Mouse (Mus musculus) embryonic facial prominence, embryonic 15.5 days (tissue): ENCODE measurements around the gene Gpr62. TPM values are rescaled to one million over a fixed set of nuclear protein-coding genes. Genes with fewer than 3 reads are reported as not detected.

Experiments used
- ATAC-seq: fragments of 200-750 bp; cut with Nextera tagmentation; 2 replicates; pipeline ENCODE4 v1.8.0; 2017; ENCODE audit warnings: low read depth, moderate TSS enrichment; ENCODE audit not compliant: insufficient number of reproducible peaks, low FRiP score, low TSS enrichment
- H3K27ac ChIP-seq: fragments of 300-500 bp; sonication (generic); replicated peaks from 2 replicates; pipeline ENCODE4 v1.5.1; 2015; ENCODE audit warnings: mild to moderate bottlenecking, inconsistent platforms
- H3K27me3 ChIP-seq: fragments of 300-500 bp; sonication (generic); 2 replicates; pipeline ENCODE4 v1.6.1; 2015; ENCODE audit warnings: inconsistent platforms
- H3K36me3 ChIP-seq: fragments of 300-500 bp; sonication (generic); 2 replicates; pipeline ENCODE4 v1.6.1; 2015; ENCODE audit warnings: mild to moderate bottlenecking, inconsistent platforms
- H3K4me1 ChIP-seq: fragments of 300-500 bp; sonication (generic); 2 replicates; pipeline ENCODE4 v1.6.1; 2015; ENCODE audit warnings: inconsistent platforms
- H3K4me2 ChIP-seq: fragments of 300-500 bp; sonication (generic); replicated peaks from 2 replicates; pipeline ENCODE4 v1.6.1; 2015; ENCODE audit warnings: mild to moderate bottlenecking, inconsistent platforms
- H3K4me3 ChIP-seq: fragments of 300-500 bp; sonication (generic); replicated peaks from 2 replicates; pipeline ENCODE4 v1.5.1; 2015; ENCODE audit warnings: mild to moderate bottlenecking, inconsistent platforms
- H3K9ac ChIP-seq: fragments of 300-500 bp; sonication (generic); 2 replicates; pipeline ENCODE4 v1.6.1; 2015; ENCODE audit warnings: inconsistent platforms
- H3K9me3 ChIP-seq: fragments of 300-500 bp; sonication (generic); replicated peaks from 2 replicates; pipeline ENCODE4 v1.6.1; 2016; ENCODE audit warnings: inconsistent platforms
- WGBS: fragments of 180-500 bp; shearing (Covaris S2); methylation state at CpG from one replicate; pipeline ENCODE4 v1.1.7; 2015; 5-methylcytosine and 5-hydroxymethylcytosine counted together
- polyA plus RNA-seq: library from polyadenylated mRNA; unstranded; fragments of >200 nt; fragmentation: Nextera tagmentation; extraction: Ambion mirVana; gene quantifications from 2 replicates; pipeline ENCODE4 v1.2.1, GENCODE M21; 2015

Gpr62 gene
- polyA plus RNA-seq, 1 experiment from 2014 or later, result 0.57 TPM

DNA sequence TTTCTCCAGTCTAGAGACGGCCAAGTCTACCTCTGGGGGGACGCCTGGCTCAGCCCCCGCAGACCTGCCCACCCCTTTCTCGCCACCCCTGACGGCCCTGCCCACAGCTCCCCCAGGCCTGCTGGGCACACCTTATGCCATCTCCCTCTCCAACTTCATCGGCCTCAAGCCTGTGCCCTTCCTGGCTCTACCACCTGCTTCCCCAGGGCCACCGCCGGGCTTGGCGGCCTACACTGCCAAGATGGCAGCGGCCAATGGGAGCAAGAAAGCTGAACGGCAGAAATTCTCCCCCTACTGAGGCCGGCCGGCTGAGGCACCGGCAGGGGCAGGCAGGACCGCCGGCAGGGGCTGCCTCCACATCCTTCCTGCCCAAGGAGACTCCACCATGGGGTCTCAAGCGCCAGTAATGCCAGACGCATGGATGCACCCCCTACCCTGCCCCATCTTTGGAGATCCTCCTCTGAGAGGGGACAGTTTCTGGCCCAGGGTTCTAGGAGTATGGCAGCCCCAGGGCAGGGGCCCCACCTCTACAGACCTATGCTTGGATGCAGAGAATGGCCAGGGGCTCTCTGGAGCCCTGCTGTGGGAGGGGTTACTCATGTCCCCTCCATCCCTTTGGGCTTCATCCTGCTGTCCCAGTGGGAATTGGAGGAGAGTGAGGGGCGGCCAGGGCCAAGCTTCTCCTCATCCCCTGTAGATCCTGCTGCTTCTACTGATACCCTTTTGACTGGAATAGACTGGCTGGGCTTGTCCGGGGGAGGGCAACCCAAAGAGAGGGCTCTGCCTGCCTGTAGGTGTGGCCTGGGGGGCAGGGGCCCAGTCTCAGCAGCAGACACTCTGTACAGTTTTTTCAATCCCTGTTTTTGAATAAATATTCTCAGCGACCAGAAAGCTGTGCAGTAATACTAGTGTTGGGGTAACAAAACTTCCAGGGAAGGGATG lies 2.3 kb downstream of the Gpr62 start:
- H3K27me3 ChIP-seq, result peaks cover 5% of the 10 kb centered on the region; the same call in 1 of the 2 replicates
- H3K4me1 ChIP-seq, result peaks cover 21% of the 10 kb centered on the region
- no peak overlapping the region for H3K4me2 ChIP-seq
- WGBS, result 82% methylated on average over 21 of the region's 21 CpGs
- H3K4me3 ChIP-seq, result no peak overlapping the region
- ATAC-seq, result no peak
- H3K36me3 ChIP-seq, result peaks cover 27% of the 10 kb centered on the region
- no peaks in the 10 kb centered on the region for H3K9me3 ChIP-seq
- no peak overlapping the region for H3K9ac ChIP-seq
- H3K27ac ChIP-seq, result no peak overlapping the region

DNA sequence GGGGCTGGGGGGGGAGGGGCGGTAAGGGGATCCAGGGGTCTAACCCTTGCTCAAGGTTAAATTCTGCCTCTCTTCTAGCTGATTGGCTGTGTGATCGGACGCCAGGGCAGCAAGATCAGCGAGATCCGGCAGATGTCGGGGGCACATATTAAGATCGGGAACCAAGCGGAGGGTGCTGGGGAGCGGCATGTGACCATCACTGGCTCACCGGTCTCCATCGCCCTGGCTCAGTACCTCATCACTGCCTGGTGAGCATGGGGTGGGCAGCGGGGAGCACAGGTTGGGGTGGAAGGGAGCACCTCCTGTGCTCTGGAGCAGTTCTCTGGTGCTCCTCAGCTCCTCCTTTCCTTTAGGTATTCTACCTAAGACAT lies 3.3 kb downstream of the Gpr62 start:
- Histone ChIP-seq H3K4me3 (no peak overlapping the region), H3K27me3 (peaks cover 5% of the 10 kb centered on the region; the same call in 1 of the 2 replicates), H3K9ac (no peak overlapping the region), H3K9me3 (no peaks in the 10 kb centered on the region), H3K4me2 (no peak overlapping the region), H3K36me3 (peaks cover 27% of the 10 kb centered on the region), H3K4me1 (peaks cover 30% of the 10 kb centered on the region), H3K27ac (no peak overlapping the region)
- ATAC-seq, result no peak
- WGBS, result 88% methylated on average over 12 of the region's 12 CpGs

DNA sequence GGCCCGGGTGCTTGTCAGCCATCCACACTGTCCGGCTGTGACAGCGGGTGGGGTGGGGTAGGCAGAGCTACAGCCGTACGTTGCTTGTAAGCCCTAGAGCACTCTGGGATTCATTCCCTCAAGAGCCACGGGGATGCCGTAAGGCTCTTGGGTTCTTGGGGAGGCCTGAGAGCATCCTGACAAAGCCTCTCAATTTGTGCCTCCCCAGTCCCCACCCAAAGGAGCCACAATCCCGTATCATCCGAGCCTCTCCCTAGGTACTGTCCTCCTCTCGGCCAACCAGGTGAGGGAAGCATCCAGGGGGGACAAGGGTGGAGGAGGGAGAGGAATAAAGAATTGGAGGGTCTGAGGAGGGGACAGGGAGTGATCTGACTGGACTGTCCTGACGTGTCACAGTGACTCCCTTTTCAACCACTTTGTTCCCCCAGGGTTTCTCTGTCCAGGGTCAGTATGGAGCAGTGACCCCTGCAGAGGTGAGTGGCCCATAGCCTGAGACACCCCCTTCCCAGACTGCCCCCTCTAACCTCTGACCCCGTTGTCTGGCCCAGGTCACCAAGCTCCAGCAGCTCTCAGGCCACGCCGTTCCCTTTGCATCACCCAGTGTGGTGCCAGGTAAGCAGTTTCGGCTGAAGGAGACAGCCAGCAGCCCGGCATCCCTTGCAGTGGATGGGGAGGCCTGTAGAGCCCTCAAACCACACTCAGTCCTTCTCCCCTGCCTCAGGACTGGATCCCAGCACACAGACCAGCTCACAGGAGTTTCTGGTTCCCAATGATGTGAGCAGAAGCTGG lies 3.9 kb downstream of the Gpr62 start:
- H3K9me3 ChIP-seq, result no peaks in the 10 kb centered on the region
- ATAC-seq, result no peak
- H3K27me3 ChIP-seq, result peaks cover 5% of the 10 kb centered on the region; the same call in 1 of the 2 replicates
- WGBS, result 77% methylated on average over 16 of the region's 16 CpGs
- no peak overlapping the region for H3K9ac ChIP-seq
- H3K27ac ChIP-seq, result no peak overlapping the region
- H3K4me3 ChIP-seq, result no peak overlapping the region
- H3K4me1 ChIP-seq, result peaks cover 36% of the 10 kb centered on the region
- peaks cover 27% of the 10 kb centered on the region for H3K36me3 ChIP-seq
- no peak overlapping the region for H3K4me2 ChIP-seq

DNA sequence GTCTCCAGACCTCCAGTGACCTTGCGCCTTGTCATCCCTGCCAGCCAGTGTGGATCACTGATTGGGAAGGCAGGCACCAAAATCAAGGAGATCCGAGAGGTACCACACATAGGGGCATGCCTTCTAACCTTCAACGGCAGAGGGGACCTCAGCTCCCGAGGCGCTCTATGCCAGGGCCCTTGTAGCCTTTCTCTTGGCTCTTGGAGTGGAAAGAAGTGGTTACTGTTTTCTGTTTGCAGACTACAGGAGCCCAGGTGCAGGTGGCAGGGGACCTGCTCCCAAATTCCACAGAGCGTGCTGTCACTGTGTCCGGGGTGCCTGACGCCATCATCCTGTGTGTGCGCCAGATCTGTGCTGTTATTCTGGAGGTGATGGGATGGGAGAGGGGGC lies 4.7 kb downstream of the Gpr62 start:
- Histone ChIP-seq H3K27ac (no peak overlapping the region), H3K4me2 (no peak overlapping the region), H3K9ac (no peak overlapping the region), H3K4me1 (peaks cover 42% of the 10 kb centered on the region), H3K9me3 (no peaks in the 10 kb centered on the region), H3K36me3 (peaks cover 27% of the 10 kb centered on the region), H3K4me3 (no peak overlapping the region), H3K27me3 (peaks cover 5% of the 10 kb centered on the region; the same call in 1 of the 2 replicates)
- no peak for ATAC-seq
- WGBS, result 85% methylated on average over 9 of the region's 9 CpGs

DNA sequence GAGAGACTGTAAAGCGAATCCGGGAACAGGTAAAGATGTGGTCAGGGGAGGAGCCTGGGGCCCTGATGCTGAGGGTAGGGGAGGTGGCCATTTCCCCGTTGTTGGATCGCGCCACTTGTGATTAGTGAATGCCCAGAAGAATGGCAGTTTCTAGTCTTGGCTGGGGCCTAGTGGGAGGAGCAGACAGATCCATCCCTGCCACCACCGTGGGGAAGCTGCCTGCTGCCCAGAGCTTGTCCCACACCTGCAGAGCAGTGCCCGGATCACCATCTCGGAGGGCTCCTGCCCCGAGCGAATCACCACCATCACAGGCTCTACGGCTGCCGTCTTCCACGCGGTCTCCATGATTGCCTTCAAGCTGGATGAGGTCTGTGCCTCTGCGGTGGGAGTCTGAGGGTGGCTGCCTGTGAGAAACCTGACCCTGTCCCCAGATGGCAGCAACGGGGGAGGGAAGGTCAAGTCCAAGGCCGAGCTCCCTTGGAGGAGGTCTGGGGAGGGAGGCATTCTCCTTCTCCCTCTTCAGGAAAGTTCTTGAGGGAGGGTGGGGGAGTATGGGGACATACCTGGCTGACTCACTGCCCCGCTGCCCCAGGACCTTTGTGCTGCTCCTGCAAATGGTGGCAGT lies 5.2 kb downstream of the Gpr62 start:
- peaks cover 27% of the 10 kb centered on the region for H3K36me3 ChIP-seq
- 66% methylated on average over 18 of the region's 18 CpGs for WGBS
- H3K4me3 ChIP-seq, result no peak overlapping the region
- no peaks in the 10 kb centered on the region for H3K9me3 ChIP-seq
- H3K27ac ChIP-seq, result no peak overlapping the region
- H3K9ac ChIP-seq, result no peak overlapping the region
- peaks cover 5% of the 10 kb centered on the region; the same call in 1 of the 2 replicates for H3K27me3 ChIP-seq
- H3K4me1 ChIP-seq, result peaks cover 42% of the 10 kb centered on the region
- H3K4me2 ChIP-seq, result no peak overlapping the region
- ATAC-seq, result no peak

DNA sequence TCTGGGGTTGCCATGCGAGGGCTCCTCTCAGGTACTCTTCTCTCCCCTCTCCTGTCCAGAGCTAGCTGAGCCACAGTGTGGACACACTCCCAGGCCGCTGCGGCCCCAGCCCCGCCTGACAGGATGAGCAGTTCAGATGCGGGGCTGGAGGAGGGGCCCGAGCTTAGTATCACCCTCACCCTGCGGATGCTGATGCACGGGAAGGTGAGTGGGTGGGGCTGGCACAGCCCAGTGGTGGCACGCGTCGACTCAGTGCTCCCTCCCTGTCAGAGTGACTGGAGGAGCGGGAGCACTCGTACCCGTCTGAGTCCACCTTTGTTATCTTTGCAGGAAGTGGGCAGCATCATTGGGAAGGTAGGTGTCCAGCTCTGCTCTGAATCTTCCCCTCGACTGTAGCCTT lies 5.8 kb downstream of the Gpr62 start:
- peaks cover 27% of the 10 kb centered on the region for H3K36me3 ChIP-seq
- H3K9ac ChIP-seq, result no peak overlapping the region
- no peak overlapping the region for H3K4me2 ChIP-seq
- 77% methylated on average over 15 of the region's 15 CpGs for WGBS
- ATAC-seq, result no peak
- H3K9me3 ChIP-seq, result no peaks in the 10 kb centered on the region
- H3K4me3 ChIP-seq, result no peak overlapping the region
- no peak overlapping the region for H3K27ac ChIP-seq
- peaks cover 5% of the 10 kb centered on the region; the same call in 1 of the 2 replicates for H3K27me3 ChIP-seq
- H3K4me1 ChIP-seq, result peaks cover 42% of the 10 kb centered on the region

DNA sequence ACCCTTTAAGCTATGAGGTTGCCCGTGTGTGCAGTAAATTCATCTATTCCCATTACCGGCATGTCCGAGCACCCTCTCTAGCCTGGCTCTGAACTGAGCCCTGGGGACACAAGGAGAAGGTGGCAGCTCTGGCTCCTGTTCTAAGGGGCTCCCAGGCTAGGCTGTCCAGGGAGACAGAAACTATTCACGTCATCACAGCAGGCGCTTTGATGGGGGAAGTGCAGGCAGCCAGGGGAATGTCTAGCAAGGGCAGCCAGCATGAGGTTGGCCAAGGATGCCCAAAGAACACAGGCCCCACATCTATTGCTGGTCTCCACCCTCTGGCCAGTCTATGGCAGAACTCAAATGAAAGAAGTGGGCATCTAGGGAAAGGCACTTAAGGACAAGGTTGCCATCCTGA lies 7.8 kb downstream of the Gpr62 start:
- H3K27me3 ChIP-seq, result no peaks in the 10 kb centered on the region
- H3K4me1 ChIP-seq, result peaks cover 49% of the 10 kb centered on the region
- H3K27ac ChIP-seq, result no peak overlapping the region
- ATAC-seq, result no peak
- no peak overlapping the region for H3K4me3 ChIP-seq
- H3K9ac ChIP-seq, result no peak overlapping the region
- no peaks in the 10 kb centered on the region for H3K9me3 ChIP-seq
- peaks cover 18% of the 10 kb centered on the region for H3K36me3 ChIP-seq
- no peak overlapping the region for H3K4me2 ChIP-seq
- WGBS, result 67% methylated on average over 5 of the region's 5 CpGs

DNA sequence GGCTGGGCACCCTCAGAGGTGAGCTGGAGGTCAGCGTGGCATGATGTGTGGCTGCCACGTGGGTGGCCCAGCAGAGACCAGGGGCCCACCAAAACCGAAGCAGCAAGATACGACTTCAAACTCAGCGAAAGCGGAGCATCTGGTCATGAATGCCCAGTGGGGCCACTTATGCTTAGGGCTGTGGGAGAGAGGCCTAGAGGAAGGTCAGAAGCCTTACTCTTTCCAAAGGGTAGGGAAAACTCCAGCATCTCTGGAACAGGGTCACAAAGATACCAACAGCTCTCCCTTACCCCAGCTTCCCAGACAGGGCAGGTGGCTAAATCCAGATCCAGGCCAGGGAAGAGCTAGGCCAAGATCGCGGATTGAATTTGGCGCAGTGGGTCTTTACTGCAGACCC lies 8.6 kb downstream of the Gpr62 start:
- Histone ChIP-seq H3K27ac (peak overlapping the region; percentile 90), H3K4me2 (peak overlapping the region; percentile 89; the same call in 1 of the 2 replicates), H3K9me3 (no peaks in the 10 kb centered on the region), H3K27me3 (no peaks in the 10 kb centered on the region), H3K4me3 (peak overlapping the region; percentile 70; the same call in 1 of the 2 replicates), H3K9ac (0 out of 2 replicates have a peak overlapping the region, but pooled peaks have one; percentile 6), H3K4me1 (peaks cover 56% of the 10 kb centered on the region), H3K36me3 (peaks cover 13% of the 10 kb centered on the region)
- WGBS, result 53% methylated on average over 9 of the region's 9 CpGs
- ATAC-seq, result no peak

DNA sequence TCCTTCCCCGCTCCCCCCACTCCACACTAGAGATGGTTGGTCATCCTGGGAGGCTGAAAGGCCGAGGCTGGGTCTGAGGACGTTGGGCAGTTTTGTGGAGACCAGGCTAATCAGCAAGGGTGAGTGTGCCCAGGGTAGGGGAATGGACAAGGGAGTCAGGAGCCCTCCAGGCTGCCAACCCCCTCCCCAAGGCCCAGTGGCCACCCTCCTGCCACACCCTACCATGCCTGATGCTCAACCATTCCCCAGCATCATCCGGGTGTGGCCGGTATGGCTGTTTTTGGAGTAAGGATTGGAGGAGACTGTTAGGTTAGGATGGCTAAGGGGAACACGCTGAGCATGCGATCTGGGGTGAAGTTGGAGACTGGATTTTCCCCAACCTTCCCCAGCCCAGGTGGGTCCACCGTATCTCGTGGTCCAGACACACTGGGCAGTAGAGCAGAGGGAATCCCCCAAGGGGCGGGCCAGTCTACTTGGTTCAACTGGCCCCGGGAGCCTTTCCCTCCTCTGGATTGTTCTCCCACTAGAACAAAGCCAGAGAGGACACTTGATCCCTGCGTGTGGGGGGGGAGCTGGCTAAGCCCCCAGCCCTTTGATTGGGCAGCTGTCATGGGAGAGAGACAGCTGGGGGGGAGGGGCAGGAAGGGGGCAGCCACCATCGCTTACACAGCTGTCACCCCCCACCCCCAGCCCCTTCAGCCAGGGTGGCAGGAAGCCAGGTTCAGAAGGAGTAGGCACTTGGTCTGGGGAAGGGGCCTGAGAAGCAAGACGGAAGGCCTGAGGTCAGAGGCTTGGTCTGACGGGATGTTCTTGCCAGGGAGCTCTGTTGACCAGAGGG lies 9.2 kb downstream of the Gpr62 start:
- Histone ChIP-seq H3K9me3 (no peaks in the 10 kb centered on the region), H3K27ac (peak overlapping the region; percentile 90), H3K27me3 (no peaks in the 10 kb centered on the region), H3K4me1 (peaks cover 62% of the 10 kb centered on the region), H3K4me2 (peak overlapping the region; percentile 89), H3K4me3 (peak overlapping the region; percentile 70), H3K36me3 (peaks cover 7% of the 10 kb centered on the region), H3K9ac (no peak overlapping the region)
- WGBS, result 31% methylated on average over 15 of the region's 15 CpGs
- ATAC-seq, result peak; percentile 5; the same call in 1 of the 2 replicates

DNA sequence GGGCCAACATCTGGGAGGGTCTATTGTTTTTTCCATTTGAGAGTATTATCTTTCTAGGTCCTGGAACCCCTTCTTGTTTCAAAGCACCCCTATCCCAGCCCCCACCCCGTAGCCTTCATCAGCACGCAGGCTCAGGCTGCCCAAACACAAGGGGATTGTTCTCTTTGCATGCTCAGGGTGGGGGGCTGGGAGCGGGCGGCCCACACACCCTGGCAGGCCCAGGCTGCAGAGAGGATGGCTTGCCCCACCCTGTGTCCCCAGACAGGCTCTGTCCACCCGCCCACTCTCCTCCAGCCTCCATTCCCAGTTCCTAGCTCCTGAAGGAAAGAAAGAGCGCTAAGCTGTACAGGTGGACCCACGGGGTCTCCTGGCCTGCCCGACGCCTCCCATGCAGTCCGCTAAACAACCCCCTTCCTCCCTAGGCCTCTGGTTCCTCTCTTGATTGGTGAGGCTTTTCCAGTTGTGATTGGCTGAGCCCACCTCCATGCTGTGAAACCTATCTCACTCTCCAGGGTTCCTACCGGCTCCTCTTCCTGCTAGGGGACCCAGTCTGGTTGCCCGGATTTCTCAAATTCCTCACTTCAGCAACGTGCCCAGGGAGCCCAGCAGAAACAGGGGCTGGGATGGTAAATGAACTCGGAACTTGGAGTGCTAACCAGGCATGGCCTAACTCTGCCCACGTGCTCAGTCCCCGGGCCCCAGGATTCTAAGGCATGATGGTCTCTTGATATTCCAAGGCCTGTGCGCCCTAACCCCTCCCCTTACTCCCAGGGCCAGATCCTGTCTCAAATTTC lies 10.7 kb downstream of the Gpr62 start:
- Histone ChIP-seq H3K4me1 (peaks cover 77% of the 10 kb centered on the region), H3K9ac (peak overlapping the region; percentile 60), H3K27ac (peak overlapping the region; percentile 90), H3K36me3 (no peaks in the 10 kb centered on the region), H3K9me3 (no peaks in the 10 kb centered on the region), H3K4me2 (peak overlapping the region; percentile 89), H3K27me3 (no peaks in the 10 kb centered on the region), H3K4me3 (peak overlapping the region; percentile 70)
- ATAC-seq, result no peak; the same call in 1 of the 2 replicates
- 3% methylated on average over 17 of the region's 17 CpGs for WGBS
